Mouse (Mus musculus) kidney, postnatal 36 days (tissue): Measurements from ENCODE around the gene Oxtr.

Experiments
- DNase-seq, 2 experiments: peaks; one replicate each; pipeline ENCODE4 v3.0.0; 2021 to 2022; ENCODE audit warnings: mixed read lengths in 2 of 2

Oxtr gene

DNA sequence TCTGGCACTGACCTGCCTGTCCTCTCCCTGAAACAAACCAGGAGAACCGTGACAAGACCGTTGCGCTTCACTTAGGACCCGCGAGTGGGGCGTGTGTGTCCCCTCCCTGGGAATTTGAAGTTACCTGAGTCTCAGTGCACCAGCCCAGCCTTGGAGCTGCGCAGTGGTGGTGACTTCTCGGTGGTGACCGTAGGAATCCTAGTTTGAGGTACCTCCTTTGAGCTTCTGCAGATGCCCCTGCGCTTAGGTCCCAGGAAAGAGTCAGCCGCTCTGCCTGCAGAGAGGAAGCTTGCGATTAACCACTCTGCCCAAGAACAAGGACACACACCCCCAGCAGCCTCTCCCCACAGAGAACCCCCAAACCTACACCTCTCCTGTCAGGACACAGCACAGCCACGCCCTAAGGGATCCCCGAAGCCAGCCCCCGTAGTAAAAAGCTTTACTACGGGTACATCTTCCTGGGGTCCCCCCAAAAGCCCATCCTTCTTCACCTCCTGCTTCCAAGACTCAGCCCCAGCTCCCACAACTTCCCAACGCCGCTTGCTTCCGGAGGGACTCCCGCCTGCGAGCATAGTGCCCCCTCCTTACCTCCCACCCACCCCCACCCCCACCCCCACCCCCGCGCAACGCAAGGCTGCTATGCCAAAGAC, at the start of gene Oxtr:
Oxtr (minus strand) TSS at position 34 of the 650 bp plus-strand sequence.
- DNase-seq = peak in 1 of 2 experiments; percentile 7

DNA sequence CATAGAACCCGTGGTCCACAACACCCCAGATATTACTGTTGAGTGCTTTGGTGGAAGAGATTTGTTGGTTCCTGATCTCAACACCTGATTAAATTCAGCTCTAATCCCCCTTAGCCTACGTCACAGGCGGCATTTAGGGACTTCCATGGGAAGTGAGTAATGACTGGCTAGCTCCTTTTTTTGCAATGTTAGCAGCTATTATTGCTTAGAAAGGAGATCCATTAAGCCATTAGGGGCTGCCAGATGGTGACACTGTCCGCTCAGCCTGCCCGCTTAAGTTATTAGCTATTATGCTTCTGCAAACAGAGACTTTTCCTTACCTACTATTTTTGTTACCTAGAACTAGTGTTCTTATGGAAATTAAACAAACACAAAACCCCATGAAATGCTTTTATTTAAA, 35.7 kb upstream of the Oxtr start:
- DNase-seq = no peak

DNA sequence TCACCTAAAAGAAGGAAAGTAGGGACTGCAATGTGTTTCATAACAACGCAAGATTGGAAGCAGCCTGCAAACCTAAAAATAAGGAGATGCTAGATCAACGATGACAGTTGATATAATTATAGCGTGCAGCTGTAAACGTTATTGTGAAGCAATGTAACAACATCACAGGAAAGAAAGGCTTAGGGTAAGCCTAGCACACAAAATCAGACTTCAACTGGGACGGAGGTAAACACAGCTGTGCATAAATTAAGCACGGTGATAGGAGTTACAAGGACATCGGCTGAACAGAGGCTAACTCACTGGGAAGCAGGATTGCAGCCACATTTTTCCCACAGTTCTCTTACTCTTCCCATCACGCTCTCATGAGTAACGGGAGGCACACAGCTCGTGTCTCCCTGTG, 34.7 kb upstream of the Oxtr start:
- no peak for DNase-seq

DNA sequence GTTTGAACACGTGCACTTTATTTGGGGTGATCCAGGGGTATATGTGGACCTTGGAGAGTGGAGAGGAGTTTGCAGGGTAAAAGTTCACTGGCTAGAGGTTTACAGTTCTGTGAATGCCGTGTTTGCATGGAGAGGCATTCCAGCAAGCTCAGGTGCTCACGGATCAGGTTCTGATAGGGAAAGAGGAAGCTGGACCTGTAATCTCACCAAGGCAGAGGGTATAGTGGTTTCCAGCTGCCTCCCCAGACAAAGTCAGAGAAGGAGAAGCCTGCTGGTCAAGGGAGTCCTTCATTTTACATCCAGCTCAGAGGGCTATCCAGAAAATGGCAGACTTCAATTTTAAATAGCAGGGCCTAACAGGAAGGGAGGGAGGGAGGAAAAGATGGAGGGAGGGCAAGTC, 28.2 kb upstream of the Oxtr start:
- DNase-seq = no peak

DNA sequence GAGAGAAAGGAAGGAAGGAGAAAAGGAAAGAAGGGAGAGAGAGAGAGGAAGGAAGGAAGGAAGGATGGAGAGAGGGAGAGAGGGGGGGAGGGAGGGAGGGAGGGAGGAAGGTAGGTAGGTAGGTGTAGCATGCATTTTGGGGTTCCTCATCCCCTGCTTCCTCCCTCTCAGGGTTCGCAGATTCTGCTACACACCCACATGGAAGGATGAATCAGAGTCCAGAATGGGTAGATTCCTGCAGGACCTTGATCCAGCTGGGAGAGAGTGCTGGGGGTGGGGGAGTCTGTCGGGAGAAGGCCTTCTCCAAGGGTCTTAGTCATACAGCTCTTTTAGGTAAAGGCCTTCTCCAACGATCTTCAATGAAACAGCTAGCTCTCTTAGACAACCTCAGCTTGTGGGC, 27.8 kb upstream of the Oxtr start:
- no peak for DNase-seq

DNA sequence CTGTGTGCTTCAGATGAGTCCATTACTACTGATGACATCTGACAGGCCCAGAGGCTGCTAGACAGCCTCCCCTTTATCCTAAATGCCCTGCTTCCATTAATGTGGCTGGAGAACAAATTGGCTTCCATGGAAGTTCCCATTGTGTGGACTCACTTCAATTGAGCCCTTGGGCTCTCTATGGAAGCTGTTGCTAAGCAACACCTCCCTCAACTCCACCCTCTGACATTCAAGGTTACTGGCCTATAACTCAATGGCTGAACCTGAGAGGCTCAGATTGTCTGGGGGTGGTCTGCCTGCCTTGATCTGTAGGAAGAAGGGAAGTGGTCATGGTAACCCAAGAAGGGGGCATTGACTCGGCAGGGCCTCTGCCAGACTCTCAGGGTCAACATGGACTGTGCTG, 26.8 kb upstream of the Oxtr start:
- DNase-seq = no peak

DNA sequence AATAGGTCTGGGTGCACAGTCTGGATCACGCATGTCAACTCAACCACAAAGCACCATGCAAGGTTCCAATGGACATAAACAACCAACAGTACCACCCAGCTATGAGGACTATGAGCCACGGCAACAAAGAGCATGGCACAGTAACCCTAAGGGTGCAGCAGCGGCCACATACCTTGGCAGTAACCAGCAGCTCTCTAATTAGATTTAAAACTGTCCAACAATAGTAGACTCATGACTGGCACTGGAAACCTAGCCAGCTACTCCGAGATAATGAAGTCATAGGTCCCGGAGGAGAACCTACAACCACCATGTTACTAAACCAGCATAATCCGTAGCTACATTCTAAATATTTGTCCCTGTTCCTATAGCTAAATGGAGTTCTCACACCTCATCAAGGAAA, 24.8 kb upstream of the Oxtr start:
- DNase-seq = no peak

DNA sequence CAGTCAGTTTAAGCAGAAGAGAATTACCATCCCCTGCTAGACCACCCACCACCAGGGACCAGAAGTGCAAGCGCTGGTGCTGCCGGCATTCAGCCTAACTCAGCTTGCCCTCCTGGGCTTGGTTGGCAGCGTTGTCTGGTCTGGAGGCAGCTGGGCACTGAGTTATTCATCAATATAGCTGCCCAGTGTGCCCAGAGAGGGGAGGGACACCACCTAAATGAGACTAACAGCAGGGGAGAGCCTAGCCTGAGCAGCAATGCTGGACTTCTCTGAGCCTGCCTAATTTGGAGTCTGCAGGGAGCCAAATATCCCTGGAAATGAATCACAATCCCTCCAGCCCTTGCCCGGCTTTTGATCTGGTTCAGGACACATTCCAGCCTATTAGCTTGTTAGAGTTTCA, 20.6 kb upstream of the Oxtr start:
- DNase-seq = no peak

DNA sequence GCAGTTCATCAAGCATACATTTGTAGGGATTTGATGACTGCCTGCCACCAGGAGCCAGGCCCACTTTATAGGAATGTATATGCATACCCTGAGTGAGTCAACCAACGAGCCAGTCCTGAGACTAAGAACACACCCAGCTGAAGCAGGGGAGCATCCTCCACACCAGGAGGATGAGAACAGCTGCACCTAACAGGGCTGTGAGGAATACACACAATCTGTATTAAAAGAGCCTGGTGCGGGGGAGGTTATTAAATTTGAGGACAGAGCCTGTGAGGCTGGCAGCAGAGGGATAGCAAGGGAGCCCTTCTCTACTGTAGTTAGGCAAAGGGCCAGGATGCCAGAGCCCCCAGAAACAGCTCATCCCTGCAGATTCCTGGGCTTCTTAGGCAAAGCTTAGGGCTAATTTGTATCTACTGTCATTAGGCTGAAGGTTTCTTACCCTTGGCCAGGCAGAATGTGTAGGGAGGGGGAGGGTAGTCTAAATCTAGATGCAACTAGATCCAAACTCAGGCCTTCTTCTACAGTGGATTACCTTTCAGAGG, 19.9 kb upstream of the Oxtr start:
- no peak for DNase-seq

DNA sequence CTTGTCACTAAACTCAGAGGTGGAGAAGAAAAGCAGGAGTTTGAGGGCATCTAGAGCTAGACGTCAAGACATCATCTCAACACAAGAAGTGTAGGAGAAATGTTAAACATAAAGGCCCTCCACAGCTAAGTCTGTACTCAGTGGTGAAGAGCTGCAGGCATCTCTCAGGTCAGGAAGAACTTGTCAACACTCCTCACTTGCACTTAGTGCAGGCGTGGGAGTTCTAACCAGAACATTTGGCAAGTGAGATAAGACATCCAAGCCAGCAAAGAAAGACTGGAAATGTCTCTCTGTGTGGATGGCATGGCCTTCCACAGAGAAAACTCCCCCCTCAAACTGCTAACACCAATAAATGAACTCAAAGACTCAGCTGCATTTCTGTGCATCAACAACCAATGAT, 17.9 kb upstream of the Oxtr start:
- DNase-seq = no peak

DNA sequence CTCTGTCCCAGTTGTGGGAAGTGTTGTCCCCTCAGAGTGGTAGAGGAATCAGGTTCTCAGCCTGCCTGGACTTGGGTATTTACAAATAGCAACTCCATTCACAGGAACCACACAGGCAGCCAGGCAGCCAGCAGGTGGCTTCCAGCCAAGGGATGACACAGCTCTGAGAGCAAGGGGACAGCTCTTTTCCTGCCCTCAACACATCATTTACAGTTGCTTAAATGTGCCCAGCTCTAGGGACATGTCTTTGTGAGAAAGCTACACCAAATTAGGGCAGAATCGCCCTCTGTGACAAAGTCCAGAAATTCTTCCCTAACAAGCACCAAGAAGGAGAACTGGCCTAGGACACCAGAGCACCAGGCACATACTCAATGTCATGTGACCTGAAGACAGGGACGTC, 11.4 kb upstream of the Oxtr start:
- DNase-seq = peak; percentile 64 to 82

DNA sequence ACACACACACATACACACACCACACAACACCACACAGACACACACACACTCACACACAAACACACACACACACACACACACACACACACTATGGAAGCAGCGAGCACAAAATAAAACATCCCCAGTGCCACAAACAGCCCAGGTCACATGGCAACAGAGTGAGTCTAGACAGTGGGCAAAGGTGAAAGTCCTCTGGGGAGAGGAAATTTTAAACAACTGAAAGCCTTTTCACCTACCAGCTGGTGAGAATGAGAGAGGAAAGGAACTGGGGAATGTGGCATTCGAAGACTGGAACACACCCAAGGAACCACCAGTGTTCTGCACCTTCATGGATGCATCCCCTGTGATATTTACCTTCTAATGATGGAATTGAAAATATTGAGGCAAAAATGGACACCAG, 9.7 kb upstream of the Oxtr start:
- DNase-seq = peak; percentile 63 to 74

DNA sequence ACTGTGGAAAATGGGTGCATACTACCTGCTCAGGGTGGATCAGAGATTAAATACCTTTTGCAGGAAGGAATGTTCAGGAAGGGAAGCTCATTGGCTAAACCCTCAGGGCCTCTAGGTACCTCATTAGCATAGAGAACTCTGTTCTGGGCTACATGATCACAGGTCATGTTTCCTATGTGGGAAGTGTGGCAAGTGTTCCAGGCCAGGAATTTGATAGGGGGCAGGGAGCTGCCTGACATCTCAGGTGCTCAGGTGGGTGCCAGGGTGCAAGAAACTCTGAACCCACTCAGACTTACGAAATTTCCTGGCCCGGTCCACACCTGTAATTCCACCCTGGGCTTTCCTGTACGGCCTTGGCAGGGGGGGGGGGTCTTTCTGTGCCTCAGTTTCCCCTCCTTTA, 9.0 kb upstream of the Oxtr start:
- peak in 1 of 2 experiments; percentile 41 for DNase-seq

DNA sequence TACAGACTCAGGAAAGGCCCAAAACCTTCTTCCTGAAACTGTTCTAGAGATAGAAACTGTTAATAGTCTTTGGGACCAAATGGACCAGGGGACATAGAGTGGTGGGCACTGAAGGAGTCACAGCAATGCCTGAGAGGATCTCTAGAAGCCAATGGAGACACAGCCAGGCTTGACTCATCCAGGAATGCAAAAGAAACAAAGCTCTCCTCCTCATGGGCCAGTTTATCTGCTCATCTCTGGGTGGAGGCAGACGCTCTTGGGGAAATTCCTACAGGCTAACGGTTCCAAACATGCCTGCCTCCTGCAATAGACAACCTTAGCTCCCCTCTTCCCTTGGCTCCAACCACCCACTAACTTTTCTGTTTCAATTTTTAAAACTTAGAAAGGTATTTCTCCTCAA, 7.7 kb upstream of the Oxtr start:
- DNase-seq = no peak

DNA sequence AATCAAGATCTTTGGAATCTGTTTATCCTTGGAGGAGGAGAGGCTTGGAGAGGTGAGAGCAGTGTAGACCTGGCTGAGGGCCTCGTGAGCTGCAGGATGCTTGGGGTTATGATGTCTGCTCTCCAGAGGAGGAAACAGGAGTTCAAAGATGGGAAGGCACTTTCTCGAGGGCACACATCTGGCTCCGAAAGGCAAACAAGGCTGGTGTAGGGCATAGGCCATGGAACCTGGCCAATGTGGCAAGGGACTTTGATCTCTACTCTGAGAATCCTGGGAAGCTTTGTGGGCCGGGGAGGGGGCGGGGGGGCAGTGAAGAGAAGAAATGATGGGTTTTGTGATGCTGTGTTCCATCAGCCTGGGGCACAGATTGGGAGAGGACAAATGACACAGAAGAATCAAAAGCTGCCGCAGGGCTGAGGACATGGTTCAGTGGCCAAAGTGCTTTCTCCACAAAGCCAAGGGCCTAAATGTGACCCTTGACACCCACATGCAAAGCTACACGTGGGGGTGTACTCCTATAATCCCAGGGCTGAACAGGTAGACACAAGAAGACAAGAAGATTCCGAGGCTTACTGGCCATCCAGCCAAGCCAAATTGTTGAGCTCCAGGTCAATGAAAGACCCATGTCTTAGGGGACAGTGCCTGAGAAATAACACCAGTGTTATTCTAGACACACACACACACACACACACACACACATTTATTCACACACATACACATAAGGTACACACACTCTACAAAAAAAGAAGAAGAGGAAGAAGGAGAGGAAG, 6.7 kb upstream of the Oxtr start:
- DNase-seq = peak; percentile 82 to 86

DNA sequence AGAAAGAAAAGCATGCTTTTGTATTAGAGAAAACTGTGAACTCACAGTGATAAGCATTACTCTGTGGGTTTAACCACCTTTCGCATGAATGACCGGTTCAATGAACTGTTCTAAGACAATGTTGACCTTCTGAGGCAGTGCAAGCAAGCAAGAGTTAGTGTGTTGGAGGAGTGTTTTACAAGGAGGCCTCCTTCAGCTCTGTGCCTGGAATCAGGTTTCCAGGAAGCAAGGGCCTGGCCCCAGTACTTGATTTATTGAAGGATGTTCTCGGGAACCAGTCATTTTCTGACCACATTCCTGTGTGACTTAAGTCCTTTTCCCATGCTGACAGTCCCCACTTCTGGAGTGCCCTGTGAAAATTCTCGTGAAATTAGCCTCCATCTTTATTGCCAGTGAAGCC, 5.5 kb upstream of the Oxtr start:
- DNase-seq = peak in 1 of 2 experiments; percentile 34

DNA sequence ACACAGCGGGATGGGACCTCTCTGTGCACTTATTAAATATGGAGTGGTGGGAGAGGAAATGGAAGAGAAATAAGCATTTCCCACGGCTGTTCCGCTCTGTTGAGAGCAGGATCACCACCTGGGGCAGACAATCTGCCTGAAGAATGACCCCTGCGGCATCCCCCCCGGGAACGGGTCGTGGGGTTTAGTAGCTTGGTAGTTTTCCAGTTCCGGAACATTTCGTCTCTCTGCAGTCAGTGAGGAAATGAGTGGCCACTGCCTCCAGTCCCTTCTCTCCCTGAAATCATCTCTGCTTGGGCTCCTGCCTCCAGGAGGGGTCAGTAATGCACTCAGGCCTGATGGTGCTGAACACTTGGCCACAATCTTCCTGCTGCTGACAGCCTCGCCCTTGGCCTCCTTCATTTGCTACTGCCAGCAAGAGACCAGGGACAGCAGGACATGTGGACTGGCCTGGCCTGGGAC, 4.9 kb upstream of the Oxtr start:
- DNase-seq = peak; percentile 46

DNA sequence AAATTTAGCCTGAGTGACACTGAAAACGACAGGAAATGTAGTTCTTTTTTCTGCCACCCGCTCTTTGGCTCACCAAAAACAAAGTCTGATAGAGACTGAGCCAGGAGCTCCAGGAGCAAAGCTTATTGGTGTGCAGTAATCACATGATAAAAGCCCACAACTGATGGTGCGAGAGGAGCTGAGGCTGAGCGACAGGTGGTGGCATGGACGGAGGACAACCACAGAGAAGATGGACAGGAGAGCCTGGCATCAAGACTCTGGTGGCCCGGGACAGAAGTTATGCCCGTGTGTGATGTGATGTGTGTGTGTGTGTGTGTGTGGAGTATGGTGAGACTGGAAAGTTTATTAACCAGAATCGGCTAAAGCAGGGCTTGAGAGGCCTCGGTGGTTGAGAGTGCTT, 3.6 kb upstream of the Oxtr start:
- DNase-seq = no peak

DNA sequence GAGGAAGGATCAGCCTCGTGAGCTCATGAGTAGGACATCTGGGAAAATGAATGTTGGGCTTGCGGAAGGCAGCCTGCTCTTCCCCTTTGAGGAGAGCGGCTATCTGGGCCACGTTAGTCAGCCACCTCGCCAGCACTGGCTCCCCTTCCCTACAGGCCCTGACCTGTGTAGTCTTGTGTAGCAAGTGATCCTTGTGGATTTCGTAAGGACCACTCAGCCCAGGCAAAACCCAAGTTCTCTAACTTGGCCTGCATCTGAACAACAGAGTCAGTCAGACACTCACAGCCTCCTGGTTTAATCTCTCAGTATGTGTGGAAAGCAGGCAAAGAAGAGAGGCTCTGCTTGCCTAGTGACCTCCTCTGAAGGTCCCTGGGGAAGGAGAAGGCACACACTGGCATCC, 2.9 kb upstream of the Oxtr start:
- no peak for DNase-seq

DNA sequence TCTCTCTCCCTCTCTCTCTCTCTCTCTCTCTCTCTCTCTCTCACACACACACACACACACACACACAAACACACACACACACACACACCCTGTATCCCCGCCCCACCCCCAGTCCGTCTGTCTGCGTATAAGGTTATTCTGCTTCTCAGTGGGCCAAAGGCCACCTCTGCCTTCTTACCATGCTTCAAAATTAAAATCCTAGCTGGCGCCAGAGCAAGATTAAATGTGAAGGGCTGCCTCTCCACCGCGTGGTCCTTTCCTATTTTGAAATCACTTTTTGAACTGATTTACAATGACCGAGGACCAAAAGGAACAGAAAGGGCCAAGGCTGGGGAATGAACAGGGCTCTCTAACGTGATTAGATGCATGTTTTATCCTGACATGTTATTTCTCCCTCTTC, 1.8 kb upstream of the Oxtr start:
- peak in 1 of 2 experiments; percentile 16 for DNase-seq

DNA sequence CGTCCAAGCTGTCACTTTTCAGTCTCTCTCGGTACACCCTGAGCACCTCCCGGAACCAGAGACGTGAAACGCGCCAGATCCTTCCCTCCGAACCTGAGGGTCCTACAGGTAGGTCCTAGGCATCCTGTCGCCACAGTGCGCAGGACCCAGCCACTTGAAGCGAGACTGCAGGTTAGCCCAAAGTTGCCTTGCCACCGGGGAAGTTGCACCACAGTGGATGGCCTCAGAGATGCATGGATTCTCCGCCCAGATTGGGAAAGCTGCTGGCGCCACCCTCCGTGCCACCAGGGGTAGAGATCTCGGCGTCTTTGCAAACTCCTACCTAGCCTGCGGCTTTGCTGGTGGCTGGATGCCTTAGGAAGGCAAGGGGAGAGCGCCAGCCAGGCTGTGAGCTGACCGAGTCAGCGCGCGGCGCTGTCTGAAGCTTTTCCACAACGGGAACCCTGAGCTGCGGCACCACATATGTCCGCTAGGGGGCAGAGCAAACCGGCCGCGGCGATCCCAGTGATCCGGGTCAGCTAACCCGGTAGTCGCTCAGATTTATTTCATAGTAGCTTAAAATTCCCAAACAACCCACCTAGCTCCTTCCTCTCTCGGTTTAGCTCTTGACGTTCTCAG, 991 bp upstream of the Oxtr start:
- DNase-seq = peak; percentile 83 to 91

DNA sequence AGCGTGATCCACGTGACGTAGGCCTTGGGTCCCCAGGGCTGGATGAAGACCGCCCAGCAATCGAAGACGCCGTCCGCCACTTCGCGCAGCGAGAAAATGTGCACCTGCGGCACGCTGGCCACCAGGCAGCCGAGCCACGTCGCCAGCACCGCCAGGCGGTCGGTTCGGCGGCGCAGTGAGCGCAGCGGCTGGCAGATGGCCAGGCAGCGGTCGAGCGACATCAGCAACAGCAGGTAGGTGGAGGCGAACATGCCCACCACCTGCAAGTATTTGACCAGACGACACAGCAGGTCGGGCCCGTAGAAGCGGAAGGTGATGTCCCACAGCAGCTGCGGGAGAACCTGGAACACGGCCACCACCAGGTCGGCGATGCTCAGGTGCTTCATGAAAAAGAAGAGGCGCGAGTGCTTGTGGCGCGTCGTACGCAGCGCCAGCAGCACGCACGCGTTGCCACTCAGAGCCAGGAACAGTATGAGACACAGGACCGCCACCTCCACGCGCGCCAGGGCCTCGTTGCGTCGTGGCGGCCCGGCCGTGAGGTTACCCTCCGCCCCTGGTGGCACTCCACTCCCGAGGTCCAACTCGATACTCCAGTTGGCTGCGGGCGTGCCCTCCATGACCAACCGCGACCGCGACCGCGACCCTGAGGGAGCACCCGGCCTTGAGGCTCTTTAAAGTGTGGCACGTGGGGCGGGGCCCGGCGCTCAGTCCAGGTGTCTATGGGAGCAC, 398 bp downstream of the Oxtr start:
- DNase-seq = peak in 1 of 2 experiments; percentile 64

DNA sequence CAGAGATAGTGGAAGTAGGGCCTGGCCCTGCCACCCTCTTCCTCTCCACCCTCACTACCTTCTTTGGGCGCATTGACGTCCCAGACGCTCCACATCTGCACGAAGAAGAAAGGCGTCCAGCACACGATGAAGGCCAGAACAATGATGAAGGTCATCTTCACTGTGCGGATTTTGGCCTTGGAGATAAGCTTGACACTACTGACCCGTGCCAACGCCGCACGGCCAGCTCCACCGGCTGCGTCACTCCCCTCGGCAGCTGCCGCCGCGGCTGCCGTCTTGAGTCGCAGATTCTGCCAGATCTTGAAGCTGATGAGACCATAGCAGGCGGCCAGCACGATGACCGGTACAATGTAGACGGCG, 942 bp downstream of the Oxtr start:
- DNase-seq = no peak
